Mouse (Mus musculus) hindbrain, embryonic 10.5 days (tissue): ENCODE measurements around the gene Neurl4. TPM values are rescaled to one million over a fixed set of nuclear protein-coding genes. Genes with fewer than 3 reads are reported as not detected.
A peak's percentile ranks its signal among the peaks of the same experiment; 100 is the strongest.

Source experiments
- DNase-seq: peaks from one replicate; pipeline ENCODE4 v3.0.0-alpha.2; 2017; ENCODE audit warnings: low spot score
- H3K27ac ChIP-seq: fragments of 300-500 bp; sonication (generic); 2 replicates; pipeline ENCODE4 v1.5.1; 2016; ENCODE audit warnings: mild to moderate bottlenecking, moderate library complexity
- H3K27me3 ChIP-seq: fragments of 300-500 bp; sonication (generic); 2 replicates; pipeline ENCODE4 v1.6.1; 2016; ENCODE audit warnings: mild to moderate bottlenecking; ENCODE audit not compliant: poor library complexity, insufficient read depth, severe bottlenecking
- H3K36me3 ChIP-seq: fragments of 300-500 bp; sonication (generic); 2 replicates; pipeline ENCODE4 v1.6.1; 2016; ENCODE audit warnings: mild to moderate bottlenecking, moderate library complexity
- H3K4me1 ChIP-seq: fragments of 300-500 bp; sonication (generic); replicated peaks from 2 replicates; pipeline ENCODE4 v1.6.1; 2016; ENCODE audit warnings: mild to moderate bottlenecking
- H3K4me3 ChIP-seq: fragments of 300-500 bp; sonication (generic); 2 replicates; pipeline ENCODE4 v1.5.1; 2016; ENCODE audit warnings: mild to moderate bottlenecking, moderate library complexity
- H3K9me3 ChIP-seq: fragments of 300-500 bp; sonication (generic); 2 replicates; pipeline ENCODE4 v1.6.1; 2016; ENCODE audit warnings: mild to moderate bottlenecking, moderate library complexity
- WGBS: fragments of 180-500 bp; shearing (Covaris S2); methylation state at CpG from one replicate; pipeline ENCODE4 v1.1.7; 2016; 5-methylcytosine and 5-hydroxymethylcytosine counted together
- polyA plus RNA-seq: library from polyadenylated mRNA; unstranded; fragments of >200 nt; fragmentation: Nextera tagmentation; extraction: Ambion mirVana; gene quantifications from 2 replicates; pipeline ENCODE4 v1.2.1, GENCODE M21; 2016

The Neurl4 gene
- polyA plus RNA-seq, 1 experiment from 2014 or later = 12.5 TPM

DNA sequence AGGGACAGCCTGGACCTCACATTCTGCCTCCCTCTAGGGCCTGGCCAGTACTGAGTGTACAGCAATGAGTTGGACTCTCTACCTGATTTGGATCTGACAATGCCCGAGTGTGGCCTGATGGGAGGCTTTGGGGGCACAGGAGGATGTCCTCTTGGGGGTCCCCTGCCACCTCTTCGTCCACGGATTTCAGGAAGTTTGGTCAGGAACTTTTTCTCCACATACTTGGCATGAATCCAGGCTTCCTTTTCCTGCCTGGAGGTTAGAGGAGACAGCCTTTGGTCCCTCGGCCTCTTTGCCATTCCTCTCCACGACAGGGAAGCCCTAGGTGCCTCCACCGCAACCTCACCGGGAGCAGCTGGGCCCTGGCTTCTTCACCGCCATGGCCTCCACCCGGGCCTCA lies 16.6 kb upstream of the Neurl4 start:
- Histone ChIP-seq H3K4me1 (peaks cover 39% of the 10 kb centered on the region), H3K36me3 (no peaks in the 10 kb centered on the region), H3K27ac (peak overlapping the region; percentile 40; the same call in 1 of the 2 replicates), H3K27me3 (peaks cover 18% of the 10 kb centered on the region), H3K9me3 (no peaks in the 10 kb centered on the region), H3K4me3 (no peak overlapping the region)
- DNase-seq = no peak
- 80% methylated on average over 9 of the region's 9 CpGs for WGBS

DNA sequence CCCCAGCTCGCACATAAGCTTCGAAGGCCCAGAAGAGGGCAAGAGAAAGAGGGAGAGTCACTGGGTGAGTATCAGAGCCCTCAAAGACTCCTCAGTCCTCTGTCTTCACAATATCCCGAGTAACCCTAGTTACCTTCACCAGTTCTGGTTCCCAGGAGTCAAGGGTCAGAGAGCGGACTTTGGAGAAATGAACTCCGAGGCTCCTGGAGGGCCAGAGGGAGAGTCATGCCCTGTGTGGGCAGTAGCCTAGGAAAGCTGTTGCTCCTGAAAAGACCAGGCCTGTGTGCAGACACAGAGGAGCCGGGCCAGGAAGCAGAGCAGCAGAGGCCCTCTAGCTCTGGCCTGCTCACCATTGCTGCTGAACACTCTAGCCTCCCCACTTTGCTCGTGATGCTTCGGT lies 16.2 kb upstream of the Neurl4 start:
- DNase-seq = no peak
- H3K36me3 ChIP-seq = no peaks in the 10 kb centered on the region
- no peak overlapping the region for H3K4me3 ChIP-seq
- H3K4me1 ChIP-seq = peaks cover 34% of the 10 kb centered on the region
- H3K9me3 ChIP-seq = no peaks in the 10 kb centered on the region
- peaks cover 13% of the 10 kb centered on the region for H3K27me3 ChIP-seq
- peak overlapping the region; percentile 40 for H3K27ac ChIP-seq
- 84% methylated on average over 8 of the region's 8 CpGs for WGBS

DNA sequence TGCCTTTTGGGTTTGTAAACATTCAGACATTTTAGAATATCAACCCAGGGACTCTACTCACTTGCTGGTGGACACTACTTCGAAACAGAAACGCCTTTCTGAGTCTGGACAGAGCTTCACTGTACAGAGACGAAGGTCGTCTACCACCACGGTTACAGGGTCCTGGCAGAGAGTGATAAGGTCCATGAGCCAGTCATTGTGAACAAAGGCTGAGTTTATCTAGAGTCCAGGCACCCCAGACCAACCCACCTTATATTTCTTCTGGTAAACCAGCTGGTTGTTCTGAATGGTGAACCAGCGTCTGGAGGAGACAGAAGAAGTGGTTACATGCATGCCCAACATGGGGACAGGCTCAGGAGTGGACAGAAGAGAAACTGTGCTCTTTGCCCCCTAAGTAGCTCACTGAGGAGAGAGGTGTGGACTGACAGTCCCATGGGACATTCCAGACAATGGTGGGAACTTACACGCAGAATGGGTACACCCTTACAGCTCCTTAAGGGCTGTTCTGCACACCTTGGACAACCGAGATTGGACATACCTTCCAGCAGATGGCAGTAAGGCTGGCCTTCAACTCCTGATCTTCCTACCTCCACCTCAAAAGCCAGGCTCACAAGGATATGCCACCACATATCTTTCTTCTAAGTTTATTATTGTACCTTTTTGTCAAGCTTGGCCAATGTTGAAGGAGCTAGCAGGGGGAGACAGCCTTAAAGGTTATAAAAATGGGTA lies 13.8 kb upstream of the Neurl4 start:
- Histone ChIP-seq H3K27ac (0 out of 2 replicates have a peak overlapping the region, but pooled peaks have one; percentile 12), H3K9me3 (no peaks in the 10 kb centered on the region), H3K4me3 (no peak overlapping the region), H3K4me1 (peaks cover 16% of the 10 kb centered on the region; the same call in 1 of the 2 replicates), H3K36me3 (no peaks in the 10 kb centered on the region), H3K27me3 (peaks cover 5% of the 10 kb centered on the region)
- WGBS = 75% methylated on average over 8 of the region's 8 CpGs
- no peak for DNase-seq

DNA sequence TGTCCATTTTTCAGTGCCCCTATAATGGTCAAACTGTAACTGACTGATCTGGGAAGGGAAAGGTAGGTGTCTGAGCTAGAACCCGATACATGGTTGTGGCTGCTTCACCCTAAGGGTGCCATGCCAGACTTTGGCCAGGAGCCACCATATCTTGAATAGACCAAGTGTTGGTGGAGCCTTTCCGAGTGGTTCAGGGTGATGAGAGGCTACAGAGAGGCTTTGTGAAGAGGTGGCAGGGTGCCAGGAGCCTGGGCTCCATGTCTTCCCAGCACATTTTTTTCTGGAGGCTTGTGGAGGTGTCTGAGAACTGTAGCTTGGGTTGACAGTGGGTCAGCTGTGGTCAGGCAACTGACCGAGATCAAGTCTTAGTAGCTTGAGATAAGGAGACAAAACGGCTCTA lies 9.4 kb upstream of the Neurl4 start:
- Histone ChIP-seq H3K27ac (no peak overlapping the region), H3K4me3 (no peak overlapping the region), H3K27me3 (no peaks in the 10 kb centered on the region), H3K36me3 (no peaks in the 10 kb centered on the region), H3K9me3 (no peaks in the 10 kb centered on the region), H3K4me1 (0 out of 2 replicates have a peak, but pooled peaks cover 8% of the 10 kb centered on the region)
- DNase-seq = no peak
- 85% methylated on average over 4 of the region's 4 CpGs for WGBS

DNA sequence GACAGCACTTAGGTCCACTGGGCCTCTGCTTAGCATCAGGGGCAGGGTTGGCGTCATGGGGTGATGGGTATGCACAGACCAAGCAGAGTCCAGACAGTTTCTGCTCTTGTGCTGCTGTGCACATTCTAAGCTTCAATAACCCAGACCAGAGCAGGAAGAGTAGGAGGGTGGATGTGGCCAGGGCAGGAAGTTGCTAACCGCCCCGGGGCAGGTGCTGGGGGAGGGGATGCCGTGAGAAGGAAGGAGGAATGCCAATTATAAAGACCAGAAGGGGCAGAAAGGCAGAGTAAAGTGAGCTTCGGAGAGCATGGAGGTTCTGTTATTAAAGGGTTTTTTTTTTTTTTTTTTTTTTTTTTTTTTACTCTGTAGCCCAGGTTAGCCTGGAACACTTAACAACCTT lies 6.2 kb upstream of the Neurl4 start:
- Histone ChIP-seq H3K4me3 (no peak overlapping the region), H3K36me3 (no peaks in the 10 kb centered on the region), H3K4me1 (peaks cover 26% of the 10 kb centered on the region), H3K9me3 (no peaks in the 10 kb centered on the region), H3K27me3 (no peaks in the 10 kb centered on the region), H3K27ac (no peak overlapping the region)
- WGBS = 85% methylated on average over 5 of the region's 5 CpGs
- DNase-seq = no peak

DNA sequence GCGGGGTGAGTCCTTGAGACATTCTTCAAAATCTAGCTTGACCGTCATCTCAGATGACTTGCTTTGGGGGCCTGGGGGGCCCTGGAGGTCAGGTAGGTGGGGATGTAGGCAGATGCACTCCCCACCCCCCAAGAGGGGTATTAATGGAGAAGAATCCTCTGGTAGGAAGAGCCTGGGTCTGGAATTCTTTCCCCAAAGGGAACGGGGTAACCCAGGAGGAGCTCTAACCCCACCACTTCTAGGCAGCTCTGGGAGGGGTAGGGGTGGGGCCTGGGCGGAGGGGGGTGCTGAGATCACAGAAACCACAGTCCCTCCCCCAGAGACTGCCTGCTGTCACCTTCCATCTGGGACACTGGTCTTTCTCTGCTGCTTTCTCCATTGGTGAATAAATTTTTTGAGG lies 5.6 kb upstream of the Neurl4 start, which contains the start of gene Acap1:
Acap1 (minus strand) TSS at position 249 of the 400 bp plus-strand sequence.
- 75% methylated on average over 4 of the region's 4 CpGs for WGBS
- no peaks in the 10 kb centered on the region for H3K9me3 ChIP-seq
- H3K4me1 ChIP-seq = peaks cover 33% of the 10 kb centered on the region

DNA sequence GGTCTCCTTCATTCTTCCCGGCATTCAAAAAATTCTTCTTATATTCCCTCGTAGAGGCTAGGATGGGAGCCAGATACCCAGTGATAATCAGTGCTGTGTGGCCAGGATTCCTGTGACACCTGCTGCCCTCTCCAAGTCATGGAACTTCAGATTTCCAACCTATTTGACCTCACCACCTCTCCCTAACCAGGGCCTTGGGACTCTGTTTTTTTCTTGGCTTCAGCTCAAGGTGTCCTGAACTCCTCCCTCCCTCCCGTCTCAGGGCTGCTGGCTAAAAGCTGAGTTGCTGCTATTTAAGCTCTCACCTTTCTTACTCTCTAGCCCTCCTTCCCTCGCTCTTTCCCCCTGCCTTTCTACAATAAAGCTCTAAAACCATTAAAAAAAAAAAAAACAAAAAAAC lies 1.0 kb upstream of the Neurl4 start:
- no peak for DNase-seq
- 31% methylated on average over 4 of the region's 4 CpGs for WGBS

More for the DNA sequence above, 5.6 kb upstream of the Neurl4 start, which contains the start of gene Acap1:
- no peak within 1 kb of the TSS for H3K4me3 ChIP-seq
- H3K27ac ChIP-seq = 0 out of 2 replicates have a peak within 1 kb of the TSS, but pooled peaks have one; percentile 16
- H3K27me3 ChIP-seq = no peaks in the 10 kb centered on the region
- no peaks in the 10 kb centered on the region for H3K36me3 ChIP-seq
- no peak for DNase-seq

DNA sequence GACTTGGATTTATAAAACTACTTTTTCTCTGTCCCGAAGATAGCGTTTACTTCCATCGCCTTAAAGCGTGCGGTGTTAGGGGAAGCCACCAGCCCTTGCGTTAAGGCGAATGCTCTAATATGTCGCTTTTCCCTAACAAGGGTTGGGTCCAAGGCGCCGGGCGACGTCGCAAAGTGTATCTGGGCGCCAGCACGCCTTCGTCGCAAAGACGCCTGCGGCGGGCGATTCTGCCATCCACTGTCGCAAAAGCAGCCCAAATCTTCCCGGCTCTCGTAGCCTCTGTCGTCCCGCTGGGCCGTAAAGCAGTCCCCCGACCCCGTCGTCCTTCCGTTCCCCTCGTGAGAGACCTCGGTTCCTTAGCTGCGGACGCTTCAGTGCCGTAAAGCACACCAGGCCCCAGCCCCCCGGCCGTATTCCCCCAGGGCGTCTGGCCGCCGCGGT lies 554 bp downstream of the Neurl4 start:
- Histone ChIP-seq H3K4me3 (peak overlapping the region; percentile 98), H3K27ac (peak overlapping the region; percentile 99), H3K36me3 (peaks cover 36% of the 10 kb centered on the region), H3K27me3 (no peaks in the 10 kb centered on the region), H3K9me3 (no peaks in the 10 kb centered on the region), H3K4me1 (peaks cover 50% of the 10 kb centered on the region)
- WGBS = under 1% methylated on average over 42 of the region's 42 CpGs
- DNase-seq = peak; percentile 97

More for the DNA sequence above, 1.0 kb upstream of the Neurl4 start:
- Histone ChIP-seq H3K36me3 (peaks cover 20% of the 10 kb centered on the region), H3K9me3 (no peaks in the 10 kb centered on the region), H3K27ac (peak overlapping the region; percentile 99), H3K27me3 (no peaks in the 10 kb centered on the region), H3K4me3 (peak overlapping the region; percentile 98), H3K4me1 (peaks cover 53% of the 10 kb centered on the region)

DNA sequence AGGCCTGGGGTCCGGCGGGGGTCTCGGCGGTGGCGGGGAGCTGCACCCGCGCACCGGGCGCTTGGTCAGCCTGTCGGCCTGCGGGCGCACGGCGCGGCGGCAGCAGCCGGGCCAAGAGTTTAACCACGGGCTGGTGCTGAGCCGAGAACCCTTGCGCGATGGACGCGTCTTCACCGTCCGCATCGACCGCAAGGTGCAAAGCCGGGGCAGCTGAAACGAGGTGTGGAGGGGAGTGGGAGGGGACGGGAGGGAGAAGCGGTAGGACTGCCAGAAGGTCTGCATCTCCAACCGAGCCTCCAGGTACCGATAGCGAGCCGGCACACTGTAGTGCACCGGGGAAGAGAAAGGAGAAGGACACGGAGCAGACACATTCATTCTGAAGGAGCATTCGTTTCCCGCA lies 1.1 kb downstream of the Neurl4 start:
- peak; percentile 30 for DNase-seq
- WGBS = under 1% methylated on average over 39 of the region's 39 CpGs

DNA sequence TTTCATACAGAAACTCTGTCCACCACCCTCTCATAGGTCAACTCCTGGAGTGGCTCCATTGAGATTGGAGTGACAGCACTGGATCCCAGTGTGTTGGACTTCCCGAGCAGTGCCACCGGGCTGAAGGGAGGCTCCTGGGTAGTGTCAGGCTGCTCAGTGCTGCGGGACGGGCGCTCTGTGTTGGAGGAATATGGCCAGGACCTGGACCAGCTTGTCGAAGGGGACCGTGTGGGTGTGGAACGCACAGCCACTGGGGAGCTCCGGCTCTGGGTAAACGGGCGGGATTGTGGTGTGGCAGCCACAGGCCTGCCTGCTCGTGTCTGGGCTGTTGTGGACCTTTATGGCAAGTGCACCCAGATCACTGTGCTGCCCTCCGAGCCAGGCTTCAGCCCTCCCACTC lies 2.1 kb downstream of the Neurl4 start:
- no peaks in the 10 kb centered on the region for H3K27me3 ChIP-seq
- H3K27ac ChIP-seq = peak overlapping the region; percentile 99; the same call in 1 of the 2 replicates
- H3K9me3 ChIP-seq = no peaks in the 10 kb centered on the region
- WGBS = 93% methylated on average over 13 of the region's 13 CpGs
- H3K36me3 ChIP-seq = peaks cover 51% of the 10 kb centered on the region
- peak overlapping the region; percentile 98 for H3K4me3 ChIP-seq
- H3K4me1 ChIP-seq = peaks cover 49% of the 10 kb centered on the region
- DNase-seq = no peak

More for the DNA sequence above, 1.1 kb downstream of the Neurl4 start:
- H3K27ac ChIP-seq = peak overlapping the region; percentile 99
- H3K27me3 ChIP-seq = no peaks in the 10 kb centered on the region
- peaks cover 50% of the 10 kb centered on the region for H3K4me1 ChIP-seq
- H3K36me3 ChIP-seq = peaks cover 41% of the 10 kb centered on the region
- H3K4me3 ChIP-seq = peak overlapping the region; percentile 98
- H3K9me3 ChIP-seq = no peaks in the 10 kb centered on the region

DNA sequence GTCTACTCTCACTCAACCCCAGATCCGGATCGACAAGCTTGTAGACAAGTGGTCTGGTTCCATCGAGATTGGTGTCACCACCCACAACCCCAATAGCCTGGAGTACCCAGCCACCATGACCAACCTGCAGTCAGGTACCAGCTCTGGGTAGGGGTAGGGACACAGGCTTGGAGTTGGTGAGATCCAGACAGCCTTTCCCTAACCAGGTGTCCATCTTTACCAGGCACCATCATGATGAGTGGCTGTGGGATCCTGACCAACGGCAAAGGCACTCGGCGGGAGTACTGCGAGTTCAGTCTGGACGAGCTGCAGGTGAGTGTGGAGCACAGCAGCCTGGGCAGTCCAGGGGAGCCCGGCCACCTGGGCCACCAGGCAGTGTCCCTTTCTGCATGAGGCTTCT lies 3.4 kb downstream of the Neurl4 start:
- 95% methylated on average over 9 of the region's 9 CpGs for WGBS
- Histone ChIP-seq H3K9me3 (no peaks in the 10 kb centered on the region), H3K36me3 (peaks cover 65% of the 10 kb centered on the region), H3K27me3 (no peaks in the 10 kb centered on the region), H3K4me1 (peaks cover 35% of the 10 kb centered on the region), H3K27ac (no peak overlapping the region), H3K4me3 (peak overlapping the region; percentile 18; the same call in 1 of the 2 replicates)
- no peak for DNase-seq

DNA sequence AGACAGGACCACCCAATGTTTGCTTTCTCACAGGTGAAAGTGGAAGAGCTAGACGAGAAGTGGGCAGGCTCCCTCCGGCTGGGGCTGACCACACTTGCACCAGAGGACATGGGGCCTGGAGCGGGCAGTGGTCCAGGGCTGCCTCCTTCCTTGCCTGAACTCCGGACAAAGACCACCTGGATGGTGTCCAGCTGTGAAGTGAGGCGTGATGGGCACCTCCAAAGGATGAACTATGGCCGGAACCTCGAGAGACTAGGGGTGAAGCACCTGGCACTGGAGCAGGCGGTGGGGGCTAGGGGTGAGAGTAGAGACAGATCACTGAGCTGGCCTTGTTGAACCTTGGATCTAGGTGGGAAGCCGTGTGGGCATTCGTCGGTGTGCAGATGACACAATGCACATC lies 7.8 kb downstream of the Neurl4 start:
- 94% methylated on average over 11 of the region's 11 CpGs for WGBS
- no peak for DNase-seq
- Histone ChIP-seq H3K4me3 (no peak overlapping the region), H3K27me3 (no peaks in the 10 kb centered on the region), H3K4me1 (peaks cover 11% of the 10 kb centered on the region), H3K36me3 (peaks cover 100% of the 10 kb centered on the region), H3K27ac (no peak overlapping the region), H3K9me3 (no peaks in the 10 kb centered on the region)

DNA sequence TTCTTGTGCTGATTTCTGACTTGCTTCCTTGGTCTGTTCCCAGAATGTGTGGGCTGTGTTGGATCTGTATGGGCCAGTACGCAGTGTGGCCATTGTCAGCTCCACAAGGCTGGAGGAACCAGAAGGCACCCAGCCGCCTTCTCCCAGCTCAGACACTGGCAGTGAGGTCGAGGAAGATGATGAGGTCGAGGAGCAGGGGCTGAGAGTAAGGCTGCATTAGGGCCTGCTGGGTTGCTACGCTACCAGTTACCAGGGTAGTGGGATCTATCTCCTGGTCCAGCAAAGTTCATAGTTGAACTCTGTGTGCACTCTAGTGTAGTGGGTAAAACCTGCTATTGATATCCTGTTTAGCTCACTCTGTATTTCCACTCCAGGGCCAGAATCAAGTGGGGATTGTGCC lies 8.3 kb downstream of the Neurl4 start:
- peaks cover 95% of the 10 kb centered on the region for H3K36me3 ChIP-seq
- H3K4me1 ChIP-seq = peaks cover 13% of the 10 kb centered on the region
- H3K27me3 ChIP-seq = no peaks in the 10 kb centered on the region
- no peak for DNase-seq
- WGBS = 91% methylated on average over 5 of the region's 5 CpGs
- H3K27ac ChIP-seq = no peak overlapping the region
- no peaks in the 10 kb centered on the region for H3K9me3 ChIP-seq
- H3K4me3 ChIP-seq = no peak overlapping the region
